Mouse (Mus musculus): ENCODE data around the gene Tomm20.

- TF ChIP-seq CTCF (IDR thresholded peaks at IDR 0.05; ENCODE audit: extremely low read depth, insufficient read depth, insufficient read length, insufficient replicate concordance) (no peak), POLR2A (IDR thresholded peaks at IDR 0.05; ENCODE audit: low read depth, low read length) (no peak)
Measured at GRCm38 (mm10) chr8:126949527-126949926, 3.9 kb upstream of the Tomm20 start.

Data from spleen, adult 2 months (tissue).